In the genomic region with DNA sequence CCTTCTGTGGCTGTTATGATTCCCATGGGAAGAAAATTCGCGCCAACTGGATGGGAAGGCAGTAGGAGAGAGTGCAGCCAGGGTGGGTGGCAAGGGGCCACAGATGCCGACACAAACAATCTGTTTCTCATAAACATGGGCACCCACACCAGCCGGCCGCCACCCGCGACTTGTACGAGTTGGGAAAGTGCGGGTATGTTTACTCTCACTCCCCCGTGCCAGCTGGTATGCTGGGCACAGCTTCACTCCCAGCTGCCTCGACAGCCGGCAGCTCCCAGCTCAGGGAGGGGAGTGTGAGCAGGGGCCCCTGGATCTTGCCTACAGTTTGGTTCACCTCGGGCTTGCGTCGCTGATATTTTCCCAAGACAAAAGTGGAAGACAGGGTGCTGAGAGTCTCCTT, we compare ENCODE assay signal across 12 mouse cellular contexts. TPM values are rescaled to one million over a fixed set of nuclear protein-coding genes. Genes with fewer than 3 reads are reported as not detected.
DNase-seq lines count a peak whose midpoint lies in the region; ATAC-seq and TF ChIP-seq lines count a peak whose summit lies in the region.
"Had no signal": no experiment of that assay in that cellular context is flagged by ENCODE, and none has a peak within 500 bp of the region (broad histone marks: within the 10 kb centered on the region; RNA-seq: fewer than 3 reads in every experiment).

No protein-coding gene starts in this region.

- H3K4me1 ChIP-seq in midbrain, embryonic 10.5 days: peaks cover 21% of the 10 kb centered on the region
- peaks cover 10% of the 10 kb centered on the region for H3K4me1 ChIP-seq in heart, embryonic 11.5 days (ENCODE audit: control insufficient read depth, insufficient read depth, low read length)

- WGBS in midbrain, embryonic 10.5 days: 80% methylated on average over 15 of the region's 15 CpGs
- WGBS in heart, embryonic 11.5 days (ENCODE audit: insufficient replicate concordance): 63% methylated on average over 15 of the region's 15 CpGs

- no peak overlapping the region for H3K27ac ChIP-seq in midbrain, embryonic 10.5 days (replicated peaks)
- no peak overlapping the region for H3K27ac ChIP-seq in heart, embryonic 11.5 days (ENCODE audit: low read depth, low read length)
- H3K27ac ChIP-seq: limb, embryonic 12.5 days; stomach, embryonic 15.5 days had no signal

- H3K27me3 ChIP-seq in myocyte (ENCODE audit: control insufficient read depth, insufficient read depth, insufficient read length): peaks cover 74% of the 10 kb centered on the region
- H3K27me3 ChIP-seq in midbrain, embryonic 10.5 days (ENCODE audit: low read depth, poor library complexity, severe bottlenecking): peaks cover 23% of the 10 kb centered on the region
- H3K27me3 ChIP-seq in heart, embryonic 11.5 days (ENCODE audit: control insufficient read depth, insufficient read depth, low read length): 0 out of 2 replicates have a peak, but pooled peaks cover 4% of the 10 kb centered on the region
- H3K27me3 ChIP-seq: stomach, embryonic 15.5 days had no signal

- H3ac ChIP-seq in myocyte (ENCODE audit: control insufficient read depth, insufficient read length): no peak overlapping the region

- peak; percentile 93 for ATAC-seq in frontal cortex, adult (ENCODE audit: low TSS enrichment)
- no peak for ATAC-seq in heart, embryonic 11.5 days (replicated peaks; ENCODE audit: insufficient number of reproducible peaks, low FRiP score, low TSS enrichment)
- no peak for ATAC-seq in megakaryocyte progenitor cell, adult 5-6 weeks (replicated peaks; ENCODE audit: poor library complexity)

- H3K9me3 ChIP-seq in midbrain, embryonic 10.5 days (replicated peaks): no peaks in the 10 kb centered on the region
- no peaks in the 10 kb centered on the region for H3K9me3 ChIP-seq in heart, embryonic 11.5 days (replicated peaks; ENCODE audit: control insufficient read depth, low read length)
- H3K9me3 ChIP-seq: limb, embryonic 12.5 days; stomach, embryonic 15.5 days had no signal

- intact Hi-C loops in gastrocnemius, postnatal 36 days (cut with DNase I): no loop called here

- peak; percentile 44 for DNase-seq in gastrocnemius, postnatal 10 days
- no peak for DNase-seq in gastrocnemius, postnatal 36 days
- peak; percentile 79 to 88 for DNase-seq in layer of hippocampus, adult 8-10 months (ENCODE audit: low spot score in 2 of 2)
- no peak for DNase-seq in midbrain, embryonic 10.5 days (ENCODE audit: low spot score)
- DNase-seq: heart, postnatal 36 days; lung, postnatal 36 days had no signal

- no peaks in the 10 kb centered on the region for H3K79me2 ChIP-seq in myocyte (ENCODE audit: control insufficient read depth, insufficient read depth)

- H3K9ac ChIP-seq in heart, embryonic 11.5 days (ENCODE audit: low read depth, low read length): no peak overlapping the region
- H3K9ac ChIP-seq: limb, embryonic 12.5 days; stomach, embryonic 15.5 days had no signal

- no peak overlapping the region for H3K4me2 ChIP-seq in myocyte (ENCODE audit: low read depth)
- no peak overlapping the region for H3K4me2 ChIP-seq in heart, embryonic 11.5 days
- H3K4me2 ChIP-seq: limb, embryonic 12.5 days; stomach, embryonic 15.5 days had no signal

- no peaks in the 10 kb centered on the region for H3K36me3 ChIP-seq in myocyte (ENCODE audit: control insufficient read depth, insufficient read depth)
- no peaks in the 10 kb centered on the region for H3K36me3 ChIP-seq in midbrain, embryonic 10.5 days
- no peaks in the 10 kb centered on the region for H3K36me3 ChIP-seq in heart, embryonic 11.5 days (ENCODE audit: control insufficient read depth, insufficient read depth, low read length)
- H3K36me3 ChIP-seq: limb, embryonic 12.5 days; stomach, embryonic 15.5 days had no signal

- no peak overlapping the region for H3K4me3 ChIP-seq in myocyte
- no peak overlapping the region for H3K4me3 ChIP-seq in midbrain, embryonic 10.5 days
- H3K4me3 ChIP-seq in heart, embryonic 11.5 days (ENCODE audit: low read depth, low read length): no peak overlapping the region
- H3K4me3 ChIP-seq: limb, embryonic 12.5 days; stomach, embryonic 15.5 days had no signal

- TF ChIP-seq POLR2A in myocyte (IDR thresholded peaks at IDR 0.05; ENCODE audit: insufficient read length, low read depth): no peak

TF ChIP-seq in myocyte, 11 proteins besides CTCF, POLR2A, EP300 and RAD21:
- TF ChIP-seq REST (IDR thresholded peaks at IDR 0.05; ENCODE audit: insufficient read depth, insufficient read length): no peak
- TF ChIP-seq USF1 (IDR thresholded peaks at IDR 0.05; ENCODE audit: low read depth): no peak
- TF ChIP-seq MYOD1 (IDR thresholded peaks at IDR 0.05; ENCODE audit: control insufficient read depth in 1 of 3, insufficient read length in 2 of 3, low read depth in 2 of 3): peak in 2 of 3 experiments; percentile 17 to 76
- TF ChIP-seq E2F4 (IDR thresholded peaks at IDR 0.05; ENCODE audit: insufficient read depth): no peak
- TF ChIP-seq TCF12 (IDR thresholded peaks at IDR 0.05; ENCODE audit: insufficient read depth, poor library complexity, severe bottlenecking): no peak
- TF ChIP-seq MYOG (IDR thresholded peaks at IDR 0.05; ENCODE audit: control insufficient read depth in 1 of 3, insufficient read depth in 1 of 3, insufficient read length in 2 of 3, low read depth in 2 of 3): peak; percentile 8 to 68 (median 51)
- no peak for TF ChIP-seq CEBPB (IDR thresholded peaks at IDR 0.05; ENCODE audit: insufficient read depth, poor library complexity, severe bottlenecking)
- TF ChIP-seq SRF (IDR thresholded peaks at IDR 0.05; ENCODE audit: control insufficient read depth, insufficient read length, low read depth): no peak
- peak; percentile 72 for TF ChIP-seq TCF3 (IDR thresholded peaks at IDR 0.05; ENCODE audit: insufficient read length, low read depth)
- TF ChIP-seq POLR2AphosphoS2 (IDR thresholded peaks at IDR 0.05; ENCODE audit: insufficient read length, low read depth): no peak
TF ChIP-seq in myocyte: peak in this region for 3.

RNA-seq across cellular contexts. Expression of gene Cacna2d2, which starts 57.3 kb away (rescaled TPM):
- 1 to 10 TPM; 2.1 to 2.4 TPM for total RNA-seq in gastrocnemius, postnatal 10 days (2021)
- total RNA-seq in gastrocnemius, postnatal 36 days (2021): under 1 TPM; 0.35 to 0.71 TPM
- total RNA-seq in layer of hippocampus, adult 8-10 months (2022): 10 to 100 TPM; 14.6 to 21.0 (median 17.0) TPM
- 0.50 TPM for polyA plus RNA-seq in myocyte (2012; fragmentation: generic; extraction: Trizol)
- 1.00 and 1.7 TPM in 2 replicates for polyA plus RNA-seq in midbrain, embryonic 10.5 days (2016; fragmentation: Nextera tagmentation; extraction: Ambion mirVana)
- polyA plus RNA-seq in heart, embryonic 11.5 days (2014; fragmentation: Nextera tagmentation; extraction: Ambion mirVana): 5.9 and 7.1 TPM in 2 replicates
- total RNA-seq in megakaryocyte progenitor cell, adult 5-6 weeks (2015): 0.42 and 1.5 TPM in 2 replicates
- 0.30 and 0.37 TPM in 2 replicates for total RNA-seq in megakaryocyte progenitor cell, adult 5-6 weeks (2017)

Comparison
In these comparisons a context has a peak if more than half of its experiments do, and no peak if none do; other contexts are left out.
1. DNase-seq: peak in gastrocnemius, postnatal 10 days (single experiment) and layer of hippocampus, adult 8-10 months (2 of 2); none in gastrocnemius, postnatal 36 days (0 of 2) and midbrain, embryonic 10.5 days (single experiment).
2. RNA of gene Cacna2d2, which starts 57.3 kb away (total RNA-seq): 14.6 to 21.0 TPM in layer of hippocampus, adult 8-10 months; 2.1 to 2.4 TPM in gastrocnemius, postnatal 10 days, 0.30 to 1.5 TPM in megakaryocyte progenitor cell, adult 5-6 weeks and 0.35 to 0.71 TPM in gastrocnemius, postnatal 36 days; every median in the first group is over 4 times any median in the second.